Mouse (Mus musculus) bone marrow, adult 2 months (tissue): ENCODE data around the gene Mrpl43.

ENCODE experiments used
- CTCF ChIP-seq: fragments of 200-500 bp; IDR thresholded peaks from 2 replicates; pipeline ENCODE4 v1.5.1; 2011; ENCODE audit warnings: low read length, control low read depth; ENCODE audit not compliant: control insufficient read depth, insufficient read depth
- POLR2A ChIP-seq: fragments of 200-500 bp; IDR thresholded peaks from 2 replicates; pipeline ENCODE4 v1.6.1; 2011; ENCODE audit warnings: low read depth, mild to moderate bottlenecking, control low read depth, low read length, borderline replicate concordance; ENCODE audit not compliant: control insufficient read depth

DNA sequence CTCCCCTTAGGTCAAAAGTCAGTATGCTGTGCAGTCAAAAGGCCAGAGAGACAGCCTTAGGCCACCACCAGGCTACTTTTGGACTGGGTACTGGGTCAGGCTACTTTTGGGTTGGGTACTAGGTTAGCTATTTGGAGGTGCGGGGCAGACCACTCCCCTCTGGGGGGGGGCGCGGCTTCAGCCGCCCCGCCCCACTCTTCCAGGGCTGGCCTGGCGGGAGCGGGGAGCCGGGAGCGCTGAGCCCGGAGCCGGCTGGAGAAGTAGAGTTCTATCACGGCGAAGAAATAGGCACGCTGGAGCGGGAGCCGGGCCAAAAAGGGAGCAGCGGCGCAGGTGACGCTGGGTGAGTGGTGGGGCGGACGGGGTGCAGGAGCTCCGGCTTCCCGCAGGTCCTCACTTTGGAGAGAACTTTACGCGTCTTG, 8.8 kb upstream of the Mrpl43 start:
- no peak for TF ChIP-seq CTCF
- no peak for TF ChIP-seq POLR2A
